ENCODE assay signal across 8 mouse cellular contexts in the genomic region with DNA sequence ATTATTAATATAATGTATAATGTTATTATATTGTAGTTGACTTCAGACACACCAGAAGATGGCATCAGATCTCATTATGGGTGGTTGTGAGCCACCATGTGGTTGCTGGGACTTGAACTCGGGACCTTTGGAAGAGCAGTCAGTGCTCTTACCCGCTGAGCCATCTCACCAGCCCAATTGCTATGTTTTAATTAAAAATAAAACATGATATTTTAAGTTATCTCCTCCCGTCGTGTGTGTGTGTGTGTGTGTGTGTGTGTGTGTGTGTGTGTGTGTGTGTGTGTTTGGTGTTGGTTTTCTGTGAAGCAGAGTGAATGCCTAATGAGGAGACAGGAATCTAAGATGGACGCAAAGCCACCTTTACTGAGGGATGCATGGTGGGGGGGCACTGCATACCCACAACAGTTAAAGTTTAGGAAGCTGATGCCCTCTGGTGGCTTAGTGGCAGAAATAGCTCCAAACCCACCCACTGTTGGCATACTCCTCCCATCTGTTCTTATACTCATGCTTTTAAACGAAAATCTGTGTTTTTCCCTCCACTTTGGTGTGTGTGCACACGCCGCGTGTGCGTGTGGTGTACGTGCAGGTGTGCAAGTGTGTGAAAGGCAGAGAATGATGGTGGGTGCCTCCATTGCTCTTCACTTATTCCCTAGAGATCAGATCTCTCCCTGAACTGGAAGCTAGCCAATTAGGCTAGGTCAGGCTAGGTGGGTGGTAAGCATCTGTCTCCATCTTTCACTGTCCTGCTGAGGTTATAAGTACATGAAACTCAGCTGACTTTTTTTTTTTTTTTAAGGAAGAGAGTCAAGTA. TPM values are rescaled to one million over a fixed set of nuclear protein-coding genes. Genes with fewer than 3 reads are reported as not detected.
DNase-seq lines count a peak whose midpoint lies in the region; ATAC-seq and TF ChIP-seq lines count a peak whose summit lies in the region.

No protein-coding gene starts in this region.

- peak; percentile 60 for ATAC-seq in embryonic facial prominence, embryonic 15.5 days (ENCODE audit: insufficient number of reproducible peaks, low FRiP score, low TSS enrichment, low read depth)
- ATAC-seq in heart, embryonic 15.5 days (replicated peaks; ENCODE audit: insufficient number of reproducible peaks, insufficient read depth, low FRiP score, low read depth): peak; percentile 76
- peak; percentile 58; the same call in 1 of the 2 replicates for ATAC-seq in kidney, embryonic 16.5 days (ENCODE audit: low FRiP score, low TSS enrichment)
- 0 out of 2 replicates have a peak, but pooled peaks have one; percentile 47 for ATAC-seq in liver, embryonic 11.5 days (replicated peaks; ENCODE audit: low FRiP score)
- peak; percentile 78 for ATAC-seq in stomach, embryonic 16.5 days (ENCODE audit: insufficient read depth, low FRiP score)

- peak overlapping the region; percentile 36 for H3K4me2 ChIP-seq in embryonic facial prominence, embryonic 15.5 days (replicated peaks)
- no peak overlapping the region for H3K4me2 ChIP-seq in heart, embryonic 15.5 days
- peak overlapping the region; percentile 32 for H3K4me2 ChIP-seq in kidney, embryonic 16.5 days (replicated peaks; ENCODE audit: low read depth, low read length)
- no peak overlapping the region for H3K4me2 ChIP-seq in liver, embryonic 11.5 days
- H3K4me2 ChIP-seq in myocyte (ENCODE audit: low read depth): peak overlapping the region; percentile 57
- peak overlapping the region; percentile 36; the same call in 1 of the 2 replicates for H3K4me2 ChIP-seq in stomach, embryonic 16.5 days (ENCODE audit: low read depth, low read length)

- WGBS in embryonic facial prominence, embryonic 15.5 days: 34% methylated on average over 11 of the region's 11 CpGs
- 35% methylated on average over 11 of the region's 11 CpGs for WGBS in heart, embryonic 15.5 days
- 33% methylated on average over 11 of the region's 11 CpGs for WGBS in kidney, embryonic 16.5 days
- 40% methylated on average over 11 of the region's 11 CpGs for WGBS in liver, embryonic 11.5 days
- 31% methylated on average over 11 of the region's 11 CpGs for WGBS in stomach, embryonic 16.5 days

- no peaks in the 10 kb centered on the region for H3K36me3 ChIP-seq in embryonic facial prominence, embryonic 15.5 days
- no peaks in the 10 kb centered on the region for H3K36me3 ChIP-seq in heart, embryonic 15.5 days
- no peaks in the 10 kb centered on the region for H3K36me3 ChIP-seq in kidney, embryonic 16.5 days (ENCODE audit: insufficient read depth, low read length)
- H3K36me3 ChIP-seq in liver, embryonic 11.5 days (ENCODE audit: control insufficient read depth, insufficient read depth, low read length): no peaks in the 10 kb centered on the region
- no peaks in the 10 kb centered on the region for H3K36me3 ChIP-seq in myocyte (ENCODE audit: control insufficient read depth, insufficient read depth)
- H3K36me3 ChIP-seq in stomach, embryonic 16.5 days (ENCODE audit: control insufficient read depth, insufficient read depth, low read length): no peaks in the 10 kb centered on the region

- no peaks in the 10 kb centered on the region for H3K9me3 ChIP-seq in embryonic facial prominence, embryonic 15.5 days (replicated peaks)
- no peaks in the 10 kb centered on the region for H3K9me3 ChIP-seq in heart, embryonic 15.5 days (replicated peaks)
- H3K9me3 ChIP-seq in kidney, embryonic 16.5 days (ENCODE audit: low read length): no peaks in the 10 kb centered on the region
- H3K9me3 ChIP-seq in liver, embryonic 11.5 days (ENCODE audit: control insufficient read depth, low read length): no peaks in the 10 kb centered on the region
- H3K9me3 ChIP-seq in stomach, embryonic 16.5 days (replicated peaks; ENCODE audit: control insufficient read depth, low read length): no peaks in the 10 kb centered on the region

- no peaks in the 10 kb centered on the region for H3K79me2 ChIP-seq in myocyte (ENCODE audit: control insufficient read depth, insufficient read depth)

- no peak overlapping the region for H3ac ChIP-seq in myocyte (ENCODE audit: control insufficient read depth, insufficient read length)

- H3K9ac ChIP-seq in embryonic facial prominence, embryonic 15.5 days: no peak overlapping the region
- no peak overlapping the region for H3K9ac ChIP-seq in heart, embryonic 15.5 days
- H3K9ac ChIP-seq in kidney, embryonic 16.5 days (replicated peaks; ENCODE audit: low read length): peak overlapping the region; percentile 55
- no peak overlapping the region for H3K9ac ChIP-seq in liver, embryonic 11.5 days (ENCODE audit: low read depth, low read length)
- H3K9ac ChIP-seq in stomach, embryonic 16.5 days (ENCODE audit: low read length): no peak overlapping the region

- H3K27ac ChIP-seq in embryonic facial prominence, embryonic 15.5 days (replicated peaks): no peak overlapping the region
- H3K27ac ChIP-seq in heart, embryonic 15.5 days: no peak overlapping the region
- no peak overlapping the region for H3K27ac ChIP-seq in kidney, embryonic 16.5 days (ENCODE audit: low read length)
- no peak overlapping the region for H3K27ac ChIP-seq in liver, embryonic 11.5 days (ENCODE audit: low read depth, low read length)
- H3K27ac ChIP-seq in stomach, embryonic 16.5 days (ENCODE audit: low read length): no peak overlapping the region

- no peak overlapping the region for H3K4me3 ChIP-seq in embryonic facial prominence, embryonic 15.5 days (replicated peaks)
- H3K4me3 ChIP-seq in heart, embryonic 15.5 days: no peak overlapping the region
- peak overlapping the region; percentile 10; the same call in 1 of the 2 replicates for H3K4me3 ChIP-seq in kidney, embryonic 16.5 days (ENCODE audit: low read length)
- H3K4me3 ChIP-seq in liver, embryonic 11.5 days (ENCODE audit: low read depth, low read length): no peak overlapping the region
- no peak overlapping the region for H3K4me3 ChIP-seq in myocyte
- no peak overlapping the region for H3K4me3 ChIP-seq in stomach, embryonic 16.5 days (replicated peaks; ENCODE audit: low read length)

- no peak for TF ChIP-seq POLR2A in myocyte (IDR thresholded peaks at IDR 0.05; ENCODE audit: insufficient read length, low read depth)

- H3K4me1 ChIP-seq in embryonic facial prominence, embryonic 15.5 days: peaks cover 21% of the 10 kb centered on the region
- peaks cover 9% of the 10 kb centered on the region for H3K4me1 ChIP-seq in heart, embryonic 15.5 days (replicated peaks)
- peaks cover 15% of the 10 kb centered on the region for H3K4me1 ChIP-seq in kidney, embryonic 16.5 days (ENCODE audit: insufficient read depth, low read length)
- peaks cover 11% of the 10 kb centered on the region for H3K4me1 ChIP-seq in liver, embryonic 11.5 days (replicated peaks; ENCODE audit: control insufficient read depth, insufficient read depth, low read length)
- H3K4me1 ChIP-seq in stomach, embryonic 16.5 days (ENCODE audit: control insufficient read depth, insufficient read depth, low read length): peaks cover 17% of the 10 kb centered on the region

- peak; percentile 85 for DNase-seq in CD4-positive helper T cell, adult 2 months (ENCODE audit: low read depth, low spot score)
- DNase-seq in adrenal gland, postnatal 25 days: peak; percentile 64
- DNase-seq in liver, embryonic 11.5 days (ENCODE audit: low spot score): peak; percentile 51

- no peaks in the 10 kb centered on the region for H3K27me3 ChIP-seq in embryonic facial prominence, embryonic 15.5 days
- H3K27me3 ChIP-seq in heart, embryonic 15.5 days: no peaks in the 10 kb centered on the region
- H3K27me3 ChIP-seq in kidney, embryonic 16.5 days (ENCODE audit: insufficient read depth, low read length): no peaks in the 10 kb centered on the region
- 0 out of 2 replicates have a peak, but pooled peaks cover 5% of the 10 kb centered on the region for H3K27me3 ChIP-seq in liver, embryonic 11.5 days (replicated peaks; ENCODE audit: control insufficient read depth, insufficient read depth, low read length)
- H3K27me3 ChIP-seq in myocyte (ENCODE audit: control insufficient read depth, insufficient read depth, insufficient read length): no peaks in the 10 kb centered on the region
- H3K27me3 ChIP-seq in stomach, embryonic 16.5 days (ENCODE audit: control insufficient read depth, insufficient read depth, low read length): no peaks in the 10 kb centered on the region

RNA-seq across cellular contexts. Expression of gene Kdm6b, which starts 18.6 kb away (rescaled TPM):
- 45.1 and 46.2 TPM in 2 replicates for total RNA-seq in adrenal gland, postnatal 25 days (2021)
- polyA plus RNA-seq in embryonic facial prominence, embryonic 15.5 days (2015; fragmentation: Nextera tagmentation; extraction: Ambion mirVana): 35.5 and 37.2 TPM in 2 replicates
- polyA plus RNA-seq in heart, embryonic 15.5 days (2015; fragmentation: Nextera tagmentation; extraction: Ambion mirVana): 18.6 and 19.5 TPM in 2 replicates
- 26.0 and 31.3 TPM in 2 replicates for polyA plus RNA-seq in kidney, embryonic 16.5 days (2015; fragmentation: Nextera tagmentation; extraction: Ambion mirVana)
- polyA plus RNA-seq in liver, embryonic 11.5 days (2014; fragmentation: Nextera tagmentation; extraction: Ambion mirVana): 15.4 and 17.4 TPM in 2 replicates
- 31.0 TPM for polyA plus RNA-seq in myocyte (2012; fragmentation: generic; extraction: Trizol)
- polyA plus RNA-seq in stomach, embryonic 16.5 days (2015; fragmentation: Nextera tagmentation; extraction: Ambion mirVana): 21.2 and 21.4 TPM in 2 replicates

RNA-seq across cellular contexts. Expression of gene Tmem88, which starts 34.0 kb away (rescaled TPM):
- 13.9 and 16.9 TPM in 2 replicates for total RNA-seq in adrenal gland, postnatal 25 days (2021)
- 19.5 and 20.0 TPM in 2 replicates for polyA plus RNA-seq in embryonic facial prominence, embryonic 15.5 days (2015; fragmentation: Nextera tagmentation; extraction: Ambion mirVana)
- polyA plus RNA-seq in heart, embryonic 15.5 days (2015; fragmentation: Nextera tagmentation; extraction: Ambion mirVana): 37.3 and 40.6 TPM in 2 replicates
- 46.5 and 47.7 TPM in 2 replicates for polyA plus RNA-seq in kidney, embryonic 16.5 days (2015; fragmentation: Nextera tagmentation; extraction: Ambion mirVana)
- polyA plus RNA-seq in liver, embryonic 11.5 days (2014; fragmentation: Nextera tagmentation; extraction: Ambion mirVana): 20.4 and 26.2 TPM in 2 replicates
- 0.16 TPM for polyA plus RNA-seq in myocyte (2012; fragmentation: generic; extraction: Trizol)
- polyA plus RNA-seq in stomach, embryonic 16.5 days (2015; fragmentation: Nextera tagmentation; extraction: Ambion mirVana): 26.4 and 28.7 TPM in 2 replicates

RNA-seq across cellular contexts. Expression of gene Cyb5d1, which starts 36.6 kb away (rescaled TPM):
- total RNA-seq in adrenal gland, postnatal 25 days (2021): 43.5 and 51.0 TPM in 2 replicates
- polyA plus RNA-seq in embryonic facial prominence, embryonic 15.5 days (2015; fragmentation: Nextera tagmentation; extraction: Ambion mirVana): 32.6 and 40.9 TPM in 2 replicates
- polyA plus RNA-seq in heart, embryonic 15.5 days (2015; fragmentation: Nextera tagmentation; extraction: Ambion mirVana): 20.6 and 24.0 TPM in 2 replicates
- 34.0 and 37.3 TPM in 2 replicates for polyA plus RNA-seq in kidney, embryonic 16.5 days (2015; fragmentation: Nextera tagmentation; extraction: Ambion mirVana)
- polyA plus RNA-seq in liver, embryonic 11.5 days (2014; fragmentation: Nextera tagmentation; extraction: Ambion mirVana): 19.7 and 19.9 TPM in 2 replicates
- 23.0 TPM for polyA plus RNA-seq in myocyte (2012; fragmentation: generic; extraction: Trizol)
- 29.4 TPM in 2 replicates for polyA plus RNA-seq in stomach, embryonic 16.5 days (2015; fragmentation: Nextera tagmentation; extraction: Ambion mirVana)

RNA-seq across cellular contexts. Expression of gene Naa38, which starts 36.7 kb away (rescaled TPM):
- total RNA-seq in adrenal gland, postnatal 25 days (2021): 127 and 149 TPM in 2 replicates
- 150 and 158 TPM in 2 replicates for polyA plus RNA-seq in embryonic facial prominence, embryonic 15.5 days (2015; fragmentation: Nextera tagmentation; extraction: Ambion mirVana)
- 129 and 132 TPM in 2 replicates for polyA plus RNA-seq in heart, embryonic 15.5 days (2015; fragmentation: Nextera tagmentation; extraction: Ambion mirVana)
- polyA plus RNA-seq in kidney, embryonic 16.5 days (2015; fragmentation: Nextera tagmentation; extraction: Ambion mirVana): 142 and 150 TPM in 2 replicates
- polyA plus RNA-seq in liver, embryonic 11.5 days (2014; fragmentation: Nextera tagmentation; extraction: Ambion mirVana): 151 and 178 TPM in 2 replicates
- polyA plus RNA-seq in myocyte (2012; fragmentation: generic; extraction: Trizol): 126 TPM
- polyA plus RNA-seq in stomach, embryonic 16.5 days (2015; fragmentation: Nextera tagmentation; extraction: Ambion mirVana): 144 and 148 TPM in 2 replicates

Comparison
In these comparisons a context has a peak if more than half of its experiments do, and no peak if none do; other contexts are left out.
1. H3K4me2 ChIP-seq: peak in embryonic facial prominence, embryonic 15.5 days (single experiment), kidney, embryonic 16.5 days (single experiment), myocyte (single experiment) and stomach, embryonic 16.5 days (single experiment); none in heart, embryonic 15.5 days (single experiment) and liver, embryonic 11.5 days (single experiment).
2. RNA of gene Tmem88, which starts 34.0 kb away (polyA plus RNA-seq): 46.5 to 47.7 TPM in kidney, embryonic 16.5 days, 37.3 to 40.6 TPM in heart, embryonic 15.5 days, 26.4 to 28.7 TPM in stomach, embryonic 16.5 days, 20.4 to 26.2 TPM in liver, embryonic 11.5 days and 19.5 to 20.0 TPM in embryonic facial prominence, embryonic 15.5 days; 0.16 TPM in myocyte (single experiment); every median in the first group is over 10 times any median in the second.
3. Peak in every context shown above with its lines, with median percentiles within 50 percentile points of each other: DNase-seq and ATAC-seq.